Mouse (Mus musculus) olfactory bulb, adult 2 months (tissue): ENCODE data around the gene Cfap300.

Experiments
- CTCF ChIP-seq: fragments of 200-500 bp; IDR thresholded peaks from 2 replicates; pipeline ENCODE4 v1.5.1; 2012; ENCODE audit warnings: low read depth, mild to moderate bottlenecking, low read length, moderate library complexity; ENCODE audit not compliant: insufficient read depth
- POLR2A ChIP-seq: fragments of 200-500 bp; IDR thresholded peaks from 2 replicates; pipeline ENCODE4 v1.6.1; 2012; ENCODE audit warnings: mild to moderate bottlenecking, low read depth, low read length, moderate library complexity; ENCODE audit not compliant: insufficient read depth

DNA sequence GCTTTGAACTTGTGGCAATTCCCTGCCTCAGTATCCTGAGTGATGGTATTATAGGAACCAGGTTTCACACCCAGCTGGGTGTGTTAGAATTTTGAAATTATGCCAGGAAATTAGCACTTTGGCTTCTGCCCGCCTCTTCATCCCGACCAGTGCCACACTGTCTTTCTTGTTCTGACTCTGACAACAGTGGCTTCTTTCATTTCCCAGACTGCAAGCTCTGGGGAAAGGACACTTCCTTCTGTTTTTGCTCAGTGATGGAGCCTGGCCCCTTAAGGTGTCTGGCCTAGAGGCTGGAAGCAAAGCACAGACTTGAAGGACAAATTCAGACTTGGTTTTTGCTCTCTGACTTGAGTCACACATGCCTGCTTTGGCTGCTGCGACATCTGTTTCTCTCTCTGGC lies 17.0 kb upstream of the Cfap300 start:
- TF ChIP-seq CTCF (no peak), POLR2A (no peak)
